Mouse (Mus musculus) small intestine, adult 2 months (tissue): ENCODE measurements around the gene Vash1.

ENCODE experiments used
- CTCF ChIP-seq: fragments of 200-500 bp; IDR thresholded peaks from 2 replicates; pipeline ENCODE4 v1.5.1; 2012; ENCODE audit warnings: low read depth, mild to moderate bottlenecking, control low read depth, inconsistent platforms, low read length, moderate library complexity, mixed read lengths; ENCODE audit not compliant: insufficient replicate concordance, insufficient read length; ENCODE audit errors: extremely low read depth
- POLR2A ChIP-seq: fragments of 200-500 bp; IDR thresholded peaks from 2 replicates; pipeline ENCODE4 v1.6.1; 2012; ENCODE audit warnings: low read depth, mild to moderate bottlenecking, control low read depth, inconsistent platforms, low read length, moderate library complexity

GRCm38 (mm10) chr12:86724300-86724699 lies 45.8 kb downstream of the Vash1 start:
- no peak for TF ChIP-seq POLR2A
- no peak for TF ChIP-seq CTCF
